Mouse (Mus musculus): ENCODE measurements around the gene Cdh26. TPM values are rescaled to one million over a fixed set of nuclear protein-coding genes. Genes with fewer than 3 reads are reported as not detected.

The Cdh26 gene
- polyA plus RNA-seq, 1 experiment from 2014 or later = 3.9 TPM

DNA sequence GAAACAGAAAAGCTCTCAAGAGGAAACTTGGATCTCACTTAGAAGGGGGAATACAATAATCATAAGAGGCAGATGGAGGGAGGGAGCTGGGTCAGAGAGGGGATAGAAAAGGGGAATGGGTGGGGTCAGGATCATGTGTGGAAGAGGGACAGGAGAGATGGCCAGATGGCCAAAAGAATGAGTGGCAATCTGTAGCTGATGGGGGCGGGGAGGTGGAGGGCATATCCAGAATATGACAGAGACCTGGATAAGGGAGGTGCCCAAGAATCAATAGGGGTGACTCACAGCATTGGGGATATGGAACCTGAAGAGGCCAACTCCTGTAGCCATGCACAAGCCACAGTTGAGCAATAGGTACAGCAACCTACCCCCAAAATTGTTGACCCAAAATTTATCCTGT, 92.5 kb downstream of the Cdh26 start:
- H3K4me3 ChIP-seq (ENCODE audit: low read depth, low read length) = no peak overlapping the region
- 0 out of 2 replicates have a peak, but pooled peaks cover 4% of the 10 kb centered on the region for H3K27me3 ChIP-seq (replicated peaks; ENCODE audit: control insufficient read depth, insufficient read depth, low read length)
- H3K9ac ChIP-seq (ENCODE audit: low read depth, low read length) = no peak overlapping the region
- no peak overlapping the region for H3K4me2 ChIP-seq (ENCODE audit: low read depth, low read length)
- no peaks in the 10 kb centered on the region for H3K4me1 ChIP-seq (ENCODE audit: control insufficient read depth, insufficient read depth, low read length)
- no peaks in the 10 kb centered on the region for H3K9me3 ChIP-seq (ENCODE audit: control insufficient read depth, low read length)
- H3K27ac ChIP-seq (replicated peaks; ENCODE audit: low read depth, low read length) = no peak overlapping the region
- H3K36me3 ChIP-seq (ENCODE audit: control insufficient read depth, insufficient read depth, low read length) = no peaks in the 10 kb centered on the region
- DNase-seq (ENCODE audit: low spot score) (no peak), ATAC-seq (ENCODE audit: low read depth) (no peak)
- 75% methylated on average over 1 of the region's 1 CpGs for WGBS

DNA sequence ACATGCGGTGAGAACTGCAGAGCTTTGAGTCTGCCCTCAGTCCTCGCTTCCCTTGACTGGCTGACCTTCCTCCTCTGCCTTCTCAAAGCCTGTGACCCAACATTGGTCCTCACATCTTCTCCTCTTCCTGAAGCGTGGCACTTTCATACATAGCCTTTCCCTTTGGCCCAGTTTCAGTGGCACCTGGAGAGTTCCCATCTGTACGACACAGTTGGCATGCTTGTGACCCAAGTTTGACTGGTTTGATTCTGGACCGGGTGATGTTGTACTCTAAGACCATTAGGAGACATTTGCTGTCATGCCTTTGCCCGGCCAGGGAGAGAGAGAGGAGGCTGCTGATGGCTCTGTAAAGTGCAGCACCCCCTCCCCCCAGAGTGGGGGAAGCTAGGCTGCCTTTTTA, 96.4 kb downstream of the Cdh26 start:
- Histone ChIP-seq H3K4me1 (ENCODE audit: control insufficient read depth, insufficient read depth, low read length) (no peaks in the 10 kb centered on the region), H3K27ac (replicated peaks; ENCODE audit: low read depth, low read length) (no peak overlapping the region), H3K4me2 (ENCODE audit: low read depth, low read length) (no peak overlapping the region), H3K27me3 (replicated peaks; ENCODE audit: control insufficient read depth, insufficient read depth, low read length) (no peaks in the 10 kb centered on the region), H3K4me3 (ENCODE audit: low read depth, low read length) (no peak overlapping the region), H3K36me3 (ENCODE audit: control insufficient read depth, insufficient read depth, low read length) (no peaks in the 10 kb centered on the region), H3K9me3 (ENCODE audit: control insufficient read depth, low read length) (no peaks in the 10 kb centered on the region), H3K9ac (ENCODE audit: low read depth, low read length) (no peak overlapping the region)
- DNase-seq (ENCODE audit: low spot score) (no peak), ATAC-seq (ENCODE audit: low read depth) (no peak)
- 78% methylated on average over 6 of the region's 6 CpGs for WGBS

DNA sequence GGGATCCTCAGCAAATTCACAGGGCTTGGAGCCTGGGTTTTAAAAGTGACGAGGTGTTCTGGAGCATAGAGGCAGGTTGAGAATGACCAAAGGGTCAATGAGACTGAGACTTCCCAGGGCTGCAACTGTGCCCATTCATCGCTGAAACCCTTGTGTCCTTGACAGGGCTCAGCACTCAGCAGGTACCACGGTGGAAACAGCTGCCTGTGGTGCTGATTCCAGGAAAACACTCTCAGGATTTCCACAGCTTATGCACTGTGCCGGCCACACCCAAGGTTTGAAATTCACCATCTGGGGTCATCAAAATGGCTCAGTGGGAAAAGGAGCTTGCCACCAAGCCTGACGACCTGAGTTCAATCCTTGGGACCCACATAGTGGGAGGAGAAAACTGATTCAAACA, 100.9 kb downstream of the Cdh26 start:
- Histone ChIP-seq H3K4me2 (ENCODE audit: low read depth, low read length) (no peak overlapping the region), H3K27me3 (replicated peaks; ENCODE audit: control insufficient read depth, insufficient read depth, low read length) (no peaks in the 10 kb centered on the region), H3K9me3 (ENCODE audit: control insufficient read depth, low read length) (no peaks in the 10 kb centered on the region), H3K4me3 (ENCODE audit: low read depth, low read length) (no peak overlapping the region), H3K36me3 (ENCODE audit: control insufficient read depth, insufficient read depth, low read length) (no peaks in the 10 kb centered on the region), H3K27ac (replicated peaks; ENCODE audit: low read depth, low read length) (no peak overlapping the region), H3K9ac (ENCODE audit: low read depth, low read length) (no peak overlapping the region), H3K4me1 (ENCODE audit: control insufficient read depth, insufficient read depth, low read length) (no peaks in the 10 kb centered on the region)
- 67% methylated on average over 5 of the region's 5 CpGs for WGBS
- no peak for ATAC-seq (ENCODE audit: low read depth)
- DNase-seq (ENCODE audit: low spot score) = no peak

DNA sequence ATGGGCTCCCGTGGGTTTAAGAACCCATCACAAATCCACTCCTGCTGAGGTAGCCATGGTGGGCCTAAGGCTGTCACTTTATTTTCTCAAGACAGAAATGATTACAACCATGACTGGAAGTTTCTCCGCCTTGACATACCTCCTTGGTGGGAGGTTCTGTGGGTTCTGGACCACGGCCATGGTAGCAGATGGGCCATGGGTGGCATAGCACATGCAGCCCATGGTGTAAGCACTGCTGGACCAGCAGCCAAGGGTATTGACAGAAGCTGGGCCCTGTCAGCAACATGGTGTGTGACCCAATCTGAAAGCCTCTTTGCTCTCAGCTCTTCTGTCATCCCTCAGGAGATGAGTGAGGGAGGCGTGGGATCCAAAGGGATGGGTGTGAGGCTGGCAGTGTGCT, 106.2 kb downstream of the Cdh26 start:
- WGBS = 69% methylated on average over 4 of the region's 4 CpGs
- Histone ChIP-seq H3K27me3 (replicated peaks; ENCODE audit: control insufficient read depth, insufficient read depth, low read length) (no peaks in the 10 kb centered on the region), H3K27ac (replicated peaks; ENCODE audit: low read depth, low read length) (no peak overlapping the region), H3K9ac (ENCODE audit: low read depth, low read length) (no peak overlapping the region), H3K4me3 (ENCODE audit: low read depth, low read length) (no peak overlapping the region), H3K4me2 (ENCODE audit: low read depth, low read length) (no peak overlapping the region), H3K9me3 (ENCODE audit: control insufficient read depth, low read length) (no peaks in the 10 kb centered on the region), H3K36me3 (ENCODE audit: control insufficient read depth, insufficient read depth, low read length) (no peaks in the 10 kb centered on the region), H3K4me1 (ENCODE audit: control insufficient read depth, insufficient read depth, low read length) (no peaks in the 10 kb centered on the region)
- DNase-seq (ENCODE audit: low spot score) = no peak
- no peak for ATAC-seq (ENCODE audit: low read depth)

Other genes with a start within 250 kb of the Cdh26 start
- gene Sycp2, start 22.8 kb upstream of the Cdh26 start, polyA plus RNA-seq (2014; fragmentation: Nextera tagmentation; extraction: Ambion mirVana) = 0.18 TPM in 2 replicates
- gene Ppp1r3d, start 16.1 kb upstream of the Cdh26 start, polyA plus RNA-seq (2014; fragmentation: Nextera tagmentation; extraction: Ambion mirVana) = 5.2 and 6.9 TPM in 2 replicates
- gene Fam217b, start 16.0 kb upstream of the Cdh26 start, polyA plus RNA-seq (2014; fragmentation: Nextera tagmentation; extraction: Ambion mirVana) = 5.8 and 7.3 TPM in 2 replicates